Mouse (Mus musculus) G1E-ER4 (cell line): ENCODE results near the gene Hoxc12. TPM values are rescaled to one million over a fixed set of nuclear protein-coding genes. Genes with fewer than 3 reads are reported as not detected.

Source experiments
- GATA1 ChIP-seq: IDR thresholded peaks from one replicate; pipeline ENCODE4 v1.8.0; 2012; ENCODE audit warnings: low read length, inconsistent platforms
- polyA plus RNA-seq: library from polyadenylated mRNA; stranded (reverse); fragments of >175 nt; gene quantifications from 2 replicates; pipeline ENCODE4 v1.2.3, GENCODE M21; 2012

Gene Hoxc12
- polyA plus RNA-seq, 1 experiment, result not detected

DNA sequence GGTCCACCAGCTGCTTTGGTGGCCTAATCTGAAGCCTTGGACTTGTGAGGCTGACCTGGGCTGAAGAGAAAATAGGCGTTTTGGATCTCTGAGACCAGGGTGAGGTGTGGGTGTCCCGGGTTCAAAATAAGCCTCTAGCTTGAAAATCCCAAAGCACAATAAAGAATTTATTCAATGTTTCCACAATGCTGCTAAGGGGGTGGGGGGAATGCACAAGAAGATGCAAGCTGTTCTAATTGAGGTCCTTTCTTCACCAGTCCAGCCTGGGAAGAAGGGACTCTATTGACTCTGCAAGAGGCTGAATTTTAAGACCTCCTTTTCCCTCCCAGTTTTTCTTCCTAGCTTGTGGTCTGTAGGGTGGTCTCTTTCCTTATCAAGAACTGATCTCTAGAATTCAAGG, 14.3 kb downstream of the Hoxc12 start:
- no peak for TF ChIP-seq GATA1

GRCm38 (mm10) chr15:102953561-102953960, 17.0 kb downstream of the Hoxc12 start:
- TF ChIP-seq GATA1, result no peak

- no peak for TF ChIP-seq GATA1
Observed at GRCm38 (mm10) chr15:102954192-102955006, 17.8 kb downstream of the Hoxc12 start, which contains the start of gene Hoxc11. Hoxc11 (plus strand) TSS chr15:102954427.

GRCm38 (mm10) chr15:102955007-102955382, 18.4 kb downstream of the Hoxc12 start:
- no peak for TF ChIP-seq GATA1

DNA sequence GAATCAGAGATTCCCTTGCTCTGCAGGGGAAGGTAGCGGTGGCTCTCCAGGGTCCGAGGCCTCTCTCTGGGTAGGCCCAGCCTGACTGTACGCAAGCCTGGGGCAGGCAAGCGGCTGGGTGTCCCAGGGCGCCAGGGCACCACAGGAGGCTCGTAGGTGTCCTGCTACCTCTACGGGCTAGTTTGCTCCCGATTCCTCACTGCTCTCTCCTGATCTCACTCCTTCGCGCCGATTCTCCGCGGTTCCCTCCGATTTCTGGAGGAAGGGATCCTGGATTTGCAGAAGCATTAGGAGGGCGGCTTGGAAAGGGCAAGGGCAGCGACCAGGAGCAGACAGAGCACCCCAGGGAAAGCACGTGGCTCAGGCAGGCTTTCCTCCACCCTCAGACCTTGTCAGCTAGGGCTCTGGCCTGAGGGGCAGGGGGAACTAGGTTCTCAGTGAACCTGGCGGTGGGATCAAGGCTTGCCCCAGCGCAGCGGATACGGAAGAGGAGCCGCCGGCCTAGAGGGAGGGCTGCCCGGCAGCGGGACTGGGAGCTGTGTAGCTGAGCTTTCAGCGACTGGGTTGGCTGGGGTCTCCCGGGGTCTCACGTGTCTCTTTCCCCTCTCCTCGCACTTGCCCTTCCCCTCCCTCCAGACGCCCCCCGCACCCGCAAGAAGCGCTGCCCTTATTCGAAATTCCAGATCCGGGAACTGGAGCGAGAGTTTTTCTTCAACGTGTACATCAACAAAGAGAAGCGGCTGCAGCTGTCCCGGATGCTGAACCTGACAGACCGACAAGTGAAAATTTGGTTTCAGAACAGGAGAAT, 19.5 kb downstream of the Hoxc12 start:
- no peak for TF ChIP-seq GATA1

DNA sequence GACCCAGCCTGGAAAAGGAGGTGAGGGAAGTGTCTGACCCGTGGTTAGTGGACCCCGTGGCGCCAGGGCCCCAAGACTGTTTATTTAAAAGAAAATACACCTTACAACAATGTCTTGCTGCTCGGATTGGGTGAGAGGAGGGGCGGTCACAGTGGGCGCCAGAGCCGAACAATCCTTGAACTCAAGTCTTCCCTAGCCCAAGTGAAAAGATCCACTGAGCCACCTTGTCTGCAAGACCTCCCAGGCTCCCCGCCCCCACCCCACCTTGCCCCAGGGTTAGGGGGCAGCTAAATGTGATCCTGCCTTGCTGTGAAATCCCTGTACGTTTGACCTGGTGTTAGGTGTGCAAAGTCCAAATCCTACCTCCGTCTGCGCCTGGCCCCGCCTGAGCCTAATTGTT, 20.3 kb downstream of the Hoxc12 start:
- TF ChIP-seq GATA1, result no peak

DNA sequence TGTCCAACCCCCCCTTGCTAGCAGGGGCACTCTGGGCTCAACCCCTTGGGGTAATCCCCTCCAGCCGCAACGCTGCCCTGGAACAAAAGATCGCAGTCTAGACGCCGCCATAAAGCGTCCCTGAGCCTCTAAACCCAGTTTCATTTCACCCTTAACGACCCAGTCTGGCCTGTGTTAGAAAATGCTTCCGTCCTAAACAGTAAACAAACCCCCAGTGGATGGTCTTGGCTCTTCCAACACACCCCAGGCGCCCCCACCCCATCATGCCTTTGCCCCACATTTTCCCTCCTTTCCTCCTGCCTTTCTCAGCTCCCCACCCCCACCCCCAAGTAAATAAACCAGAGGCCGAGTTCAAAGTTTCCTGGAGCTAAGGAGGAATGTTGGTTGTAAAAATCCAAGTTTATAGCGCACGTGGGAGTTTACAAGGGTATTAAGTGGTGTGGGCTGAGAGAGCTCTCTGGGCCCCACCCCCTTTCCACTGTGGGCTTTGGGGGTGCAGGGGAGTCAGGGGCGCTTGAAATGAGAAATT, 23.2 kb downstream of the Hoxc12 start:
- no peak for TF ChIP-seq GATA1

DNA sequence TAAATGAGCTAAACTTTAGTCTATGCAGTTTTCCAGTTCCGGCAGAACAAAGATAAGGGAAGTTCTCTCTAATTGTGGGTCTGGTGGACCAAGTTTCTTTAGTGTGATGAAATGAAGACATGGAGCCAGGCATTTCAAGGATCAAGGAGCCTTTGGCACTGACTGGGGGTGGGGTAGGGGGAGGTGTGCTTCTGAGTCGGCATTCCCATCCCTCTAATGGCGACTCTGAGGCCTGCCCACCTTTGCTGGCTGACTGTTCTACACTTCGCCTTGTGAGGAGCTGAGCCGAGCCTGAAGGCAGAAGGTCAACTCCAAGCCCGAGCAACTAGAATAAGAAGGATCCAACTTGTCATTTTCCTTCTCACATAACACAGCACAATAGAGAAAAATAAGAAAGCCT, 25.2 kb downstream of the Hoxc12 start:
- TF ChIP-seq GATA1, result no peak

DNA sequence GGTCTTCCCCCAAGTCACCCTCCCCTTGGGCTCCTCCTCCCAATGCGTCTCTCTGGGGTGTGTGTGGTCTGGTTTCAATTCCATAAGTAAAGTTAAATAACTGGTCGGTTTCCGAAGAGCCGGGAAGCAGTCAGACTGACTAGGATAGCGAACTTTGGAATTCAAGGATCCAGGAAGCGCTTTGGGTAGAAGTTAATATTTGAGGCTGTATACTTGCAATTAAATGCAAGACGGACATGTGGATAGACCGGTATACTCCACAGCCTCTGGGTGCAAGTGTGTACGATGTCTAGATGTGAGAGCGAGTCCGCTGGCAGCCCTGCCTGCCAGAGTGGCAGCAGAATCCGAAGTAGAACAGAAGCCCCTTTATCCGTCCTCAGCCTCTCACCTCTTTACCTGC, 25.9 kb downstream of the Hoxc12 start:
- TF ChIP-seq GATA1, result no peak

DNA sequence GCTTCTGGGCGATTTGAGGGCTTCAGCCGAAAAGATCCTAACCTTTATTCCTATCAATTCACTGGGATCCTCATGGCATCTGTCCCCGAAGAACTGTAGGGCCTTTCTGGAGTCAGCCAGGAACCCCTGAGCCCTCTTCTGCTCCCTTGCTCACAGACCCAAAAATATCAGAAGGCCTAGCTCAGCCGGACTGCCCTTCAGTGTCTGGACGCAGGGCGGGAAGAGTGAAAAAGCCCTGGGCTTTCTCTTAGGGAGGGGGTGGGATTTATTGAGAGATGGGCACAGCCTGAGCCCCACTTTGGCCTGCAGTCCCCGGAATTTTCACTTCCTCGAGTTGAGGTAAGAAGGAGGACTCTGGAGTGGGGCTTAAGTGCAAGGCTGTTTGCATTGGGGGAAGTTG, 26.7 kb downstream of the Hoxc12 start:
- TF ChIP-seq GATA1, result no peak

DNA sequence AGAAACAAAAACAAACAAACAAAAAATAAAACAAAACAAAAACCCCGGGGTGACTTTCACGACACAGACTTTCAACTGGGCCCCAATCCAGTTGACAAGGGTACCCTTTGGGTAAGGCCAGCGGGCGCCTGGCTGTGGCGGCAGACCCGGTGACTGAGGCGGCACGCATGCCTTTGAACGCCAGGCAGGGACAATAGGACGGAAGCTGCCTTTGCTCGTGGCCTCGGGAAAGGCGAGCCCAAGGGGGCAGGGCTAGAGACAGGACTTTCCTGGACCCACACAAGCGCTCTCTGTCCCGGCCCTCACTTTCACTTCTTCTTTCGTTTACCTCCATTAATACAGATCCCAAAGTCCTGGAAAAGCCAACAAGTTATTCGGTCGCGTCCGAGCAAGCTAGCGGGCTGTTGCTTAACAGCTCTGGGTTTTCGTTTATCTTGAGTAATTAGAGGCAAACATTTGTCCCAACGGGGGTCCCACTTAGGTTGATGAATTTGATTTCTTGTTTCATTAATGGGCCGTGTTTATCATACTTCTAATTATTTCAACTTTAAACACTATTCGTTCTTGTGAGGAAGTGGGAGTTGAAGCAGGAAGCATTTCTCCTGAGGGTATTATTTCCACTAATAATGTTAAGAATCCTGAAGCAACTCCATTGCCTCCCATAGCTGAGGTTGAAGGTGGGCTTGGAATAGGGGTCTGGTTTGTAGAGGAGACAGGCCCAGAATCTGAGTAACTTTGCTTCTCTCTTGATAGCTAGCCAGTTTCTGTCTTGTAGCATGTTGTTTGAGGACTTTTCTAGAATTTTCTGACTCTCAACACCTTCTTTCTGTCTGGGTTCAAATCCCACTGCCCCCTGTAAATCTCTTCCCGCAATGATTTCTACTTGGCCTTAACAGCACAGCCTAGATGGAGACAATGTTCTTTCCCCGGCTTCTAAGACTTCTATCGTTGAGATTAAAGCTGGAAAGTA, 27.4 kb downstream of the Hoxc12 start:
- TF ChIP-seq GATA1, result no peak

DNA sequence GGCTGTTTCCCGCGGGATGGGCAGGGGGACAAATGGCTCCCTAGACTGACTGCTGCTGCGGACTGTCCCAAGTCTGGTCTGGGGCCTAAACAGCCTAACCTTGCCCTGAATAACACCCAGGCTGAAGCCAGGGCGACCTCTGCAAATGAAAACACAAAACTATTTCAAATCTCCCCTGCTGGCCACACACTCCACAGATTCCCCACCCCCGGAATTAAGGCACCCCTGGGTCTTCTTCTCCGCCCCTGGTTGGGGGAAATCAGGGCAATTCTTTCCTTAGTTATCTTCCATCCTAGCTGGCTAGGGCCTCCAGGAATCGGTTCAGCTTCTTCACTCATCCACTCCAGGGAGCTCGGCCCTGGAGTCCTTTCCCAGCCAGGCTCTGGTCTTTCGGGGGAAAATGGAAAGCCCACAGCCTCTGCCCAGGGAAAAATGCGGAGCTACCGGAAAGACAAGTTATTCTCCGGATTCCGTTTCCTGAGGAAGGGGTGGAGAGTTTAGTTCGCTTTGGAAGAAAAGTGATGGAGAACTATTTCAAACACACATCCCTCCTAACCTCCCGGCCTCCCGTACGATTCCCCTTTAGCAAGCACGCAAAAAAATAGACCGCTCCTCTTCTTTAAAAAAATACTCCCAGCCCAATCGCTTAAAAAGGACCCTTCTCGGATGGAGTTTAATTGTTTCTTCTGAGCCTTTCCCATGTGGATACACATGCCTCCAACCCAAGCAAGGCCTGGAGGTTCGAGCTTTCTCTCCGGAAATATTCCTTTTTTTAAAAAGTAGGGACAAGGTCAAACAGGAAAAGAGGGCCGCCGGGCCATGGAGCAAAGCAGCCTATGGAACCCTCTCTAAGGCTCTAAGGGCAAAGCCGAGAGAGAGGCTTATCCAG, 28.7 kb downstream of the Hoxc12 start:
- TF ChIP-seq GATA1, result no peak

GRCm38 (mm10) chr15:102965892-102966775, 29.6 kb downstream of the Hoxc12 start:
- no peak for TF ChIP-seq GATA1
